Mouse (Mus musculus) limb, embryonic 12.5 days (tissue): ENCODE data around the gene Il33. TPM values are rescaled to one million over a fixed set of nuclear protein-coding genes. Genes with fewer than 3 reads are reported as not detected.
"Not testable (repeated sequence)": the region's sequence is repeated elsewhere in the genome, so short reads cannot be mapped to it uniquely, and the experiment has no call there.

Experiments used
- ATAC-seq: fragments of 200-750 bp; cut with Nextera tagmentation; 2 replicates; pipeline ENCODE4 v1.8.0; 2017; ENCODE audit warnings: low read depth, moderate TSS enrichment; ENCODE audit not compliant: insufficient number of reproducible peaks, insufficient read depth, low FRiP score, low TSS enrichment
- H3K27ac ChIP-seq: fragments of 300-500 bp; sonication (generic); 2 replicates; pipeline ENCODE4 v1.5.1; 2016; ENCODE audit warnings: mild to moderate bottlenecking, moderate library complexity
- H3K27me3 ChIP-seq: fragments of 300-500 bp; sonication (generic); 2 replicates; pipeline ENCODE4 v1.6.1; 2016; ENCODE audit warnings: mild to moderate bottlenecking, moderate library complexity
- H3K36me3 ChIP-seq: fragments of 300-500 bp; sonication (generic); 2 replicates; pipeline ENCODE4 v1.6.1; 2016; ENCODE audit warnings: mild to moderate bottlenecking, moderate library complexity
- H3K4me1 ChIP-seq: fragments of 300-500 bp; sonication (generic); replicated peaks from 2 replicates; pipeline ENCODE4 v1.6.1; 2016
- H3K4me2 ChIP-seq: fragments of 300-500 bp; sonication (generic); 2 replicates; pipeline ENCODE4 v1.6.1; 2016; ENCODE audit warnings: mild to moderate bottlenecking, moderate library complexity
- H3K4me3 ChIP-seq: fragments of 300-500 bp; sonication (generic); replicated peaks from 2 replicates; pipeline ENCODE4 v1.5.1; 2016; ENCODE audit warnings: mild to moderate bottlenecking
- H3K9ac ChIP-seq: fragments of 300-500 bp; sonication (generic); replicated peaks from 2 replicates; pipeline ENCODE4 v1.6.1; 2016; ENCODE audit warnings: mild to moderate bottlenecking, moderate library complexity
- H3K9me3 ChIP-seq: fragments of 300-500 bp; sonication (generic); 2 replicates; pipeline ENCODE4 v1.6.1; 2016; ENCODE audit warnings: mild to moderate bottlenecking, moderate library complexity
- WGBS: fragments of 180-500 bp; shearing (Covaris S2); methylation state at CpG from one replicate; pipeline ENCODE4 v1.1.7; 2016; 5-methylcytosine and 5-hydroxymethylcytosine counted together
- polyA plus RNA-seq: library from polyadenylated mRNA; unstranded; fragments of >200 nt; fragmentation: Nextera tagmentation; extraction: Ambion mirVana; gene quantifications from 2 replicates; pipeline ENCODE4 v1.2.1, GENCODE M21; 2016

The Il33 gene
- polyA plus RNA-seq, 1 experiment from 2014 or later, result 0.13 TPM

- WGBS, result 53% methylated on average over 6 of the region's 6 CpGs
- ATAC-seq, result no peak; the same call in 1 of the 2 replicates
- Histone ChIP-seq H3K9me3 (no peaks in the 10 kb centered on the region), H3K9ac (no peak overlapping the region), H3K4me3 (no peak overlapping the region), H3K27ac (no peak overlapping the region), H3K27me3 (no peaks in the 10 kb centered on the region), H3K4me2 (no peak overlapping the region), H3K36me3 (no peaks in the 10 kb centered on the region), H3K4me1 (no peaks in the 10 kb centered on the region; the same call in 1 of the 2 replicates)
These were observed 15.3 kb downstream of the Il33 start for GRCm38 (mm10) chr19:29940239-29940638.

- no peak overlapping the region for H3K27ac ChIP-seq
- 68% methylated on average over 7 of the region's 7 CpGs for WGBS
- H3K27me3 ChIP-seq, result no peaks in the 10 kb centered on the region
- H3K9me3 ChIP-seq, result no peaks in the 10 kb centered on the region
- peaks cover 6% of the 10 kb centered on the region; the same call in 1 of the 2 replicates for H3K4me1 ChIP-seq
- H3K36me3 ChIP-seq, result no peaks in the 10 kb centered on the region
- H3K4me2 ChIP-seq, result no peak overlapping the region
- ATAC-seq, result no peak
- no peak overlapping the region for H3K4me3 ChIP-seq
- H3K9ac ChIP-seq, result no peak overlapping the region
These were observed 16.3 kb downstream of the Il33 start for GRCm38 (mm10) chr19:29941208-29941607.

DNA sequence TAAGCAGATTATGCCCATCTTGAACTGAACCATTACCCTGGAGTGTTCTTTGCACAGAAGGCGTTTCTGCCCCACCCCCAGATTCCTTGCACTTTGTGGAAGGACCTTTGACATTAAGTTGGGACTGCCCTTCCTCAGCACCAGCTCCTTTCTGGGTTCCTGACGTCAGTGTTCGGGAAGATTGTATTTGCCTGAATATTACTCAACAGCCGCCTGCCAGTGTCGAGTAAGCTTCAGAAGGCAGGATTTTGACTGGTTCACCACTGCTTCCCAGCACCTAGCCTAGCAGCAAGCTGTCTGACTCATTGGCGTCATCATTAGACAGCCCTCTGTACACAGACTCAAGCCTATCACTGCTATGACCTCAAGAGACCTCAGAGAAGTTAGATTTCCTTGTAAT is 17.4 kb downstream of the Il33 start:
- H3K27ac ChIP-seq, result no peak overlapping the region
- no peaks in the 10 kb centered on the region for H3K36me3 ChIP-seq
- ATAC-seq, result no peak
- no peak overlapping the region for H3K9ac ChIP-seq
- no peak overlapping the region for H3K4me3 ChIP-seq
- H3K4me1 ChIP-seq, result peaks cover 6% of the 10 kb centered on the region; the same call in 1 of the 2 replicates
- no peak overlapping the region for H3K4me2 ChIP-seq
- no peaks in the 10 kb centered on the region for H3K27me3 ChIP-seq
- 82% methylated on average over 6 of the region's 6 CpGs for WGBS
- no peaks in the 10 kb centered on the region for H3K9me3 ChIP-seq

DNA sequence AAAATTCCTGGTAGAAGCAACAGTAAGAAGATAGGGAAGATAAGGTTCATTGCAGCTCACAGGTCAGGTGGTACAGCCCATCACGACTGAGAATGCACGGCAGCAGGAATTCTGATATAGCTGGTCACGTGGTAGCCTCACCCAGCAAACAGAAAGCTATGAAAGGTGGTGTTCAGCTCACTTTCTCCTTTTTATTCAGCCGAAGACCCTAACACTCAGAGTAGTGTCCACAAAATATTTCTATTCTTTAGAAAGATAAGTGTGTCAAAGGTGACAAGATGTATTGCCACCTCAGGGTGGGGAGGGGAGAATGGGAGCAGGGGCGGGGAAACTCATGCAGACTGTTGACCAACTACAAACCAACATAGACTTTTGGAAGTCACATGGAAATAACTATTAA is 19.5 kb downstream of the Il33 start:
- ATAC-seq, result no peak
- Histone ChIP-seq H3K4me2 (no peak overlapping the region), H3K36me3 (no peaks in the 10 kb centered on the region), H3K9me3 (no peaks in the 10 kb centered on the region), H3K9ac (no peak overlapping the region), H3K4me3 (no peak overlapping the region), H3K4me1 (peaks cover 9% of the 10 kb centered on the region; the same call in 1 of the 2 replicates), H3K27ac (no peak overlapping the region), H3K27me3 (no peaks in the 10 kb centered on the region)
- 84% methylated on average over 5 of the region's 5 CpGs for WGBS

DNA sequence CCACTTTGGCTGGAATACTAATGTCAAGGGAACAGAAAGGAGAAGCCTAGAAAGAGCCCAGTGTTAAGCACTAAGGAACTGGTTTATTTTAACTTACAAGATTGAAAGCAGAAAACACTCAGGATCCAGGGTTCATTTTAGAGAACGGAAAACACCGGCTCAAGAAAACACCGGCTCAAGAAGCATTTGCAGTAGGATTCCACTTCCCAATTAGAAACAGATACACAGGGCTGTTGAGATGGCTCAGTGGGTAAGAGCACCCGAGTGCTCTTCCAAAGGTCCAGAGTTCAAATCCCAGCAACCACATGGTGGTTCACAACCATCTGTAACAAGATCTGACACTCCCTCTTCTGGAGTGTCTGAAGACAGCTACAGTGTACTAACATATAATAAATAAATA is 20.0 kb downstream of the Il33 start:
- not testable (repeated sequence) for H3K27me3 ChIP-seq, H3K36me3 ChIP-seq, H3K9ac ChIP-seq, H3K4me1 ChIP-seq, H3K4me2 ChIP-seq, H3K4me3 ChIP-seq, H3K27ac ChIP-seq, ATAC-seq, H3K9me3 ChIP-seq
- WGBS, result 74% methylated on average over 4 of the region's 4 CpGs

- peaks cover 9% of the 10 kb centered on the region; the same call in 1 of the 2 replicates for H3K4me1 ChIP-seq
- 37% methylated on average over 11 of the region's 11 CpGs for WGBS
These were observed 20.9 kb downstream of the Il33 start for GRCm38 (mm10) chr19:29945557-29946422.

DNA sequence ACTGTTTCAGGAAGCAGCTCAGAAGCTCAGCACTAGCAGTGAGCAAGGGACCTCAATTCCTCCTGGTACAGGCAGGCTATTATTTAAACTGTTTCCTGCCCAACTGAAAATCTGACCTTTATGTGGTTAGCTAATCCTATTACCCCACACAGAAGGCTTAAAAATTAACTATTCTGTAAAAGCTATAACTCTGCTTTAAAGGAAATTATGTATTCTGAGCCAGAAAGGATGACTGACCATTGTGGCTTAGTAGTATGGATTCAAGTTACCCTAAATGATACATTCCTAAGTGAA is 21.5 kb downstream of the Il33 start:
- no peak for ATAC-seq
- Histone ChIP-seq H3K4me3 (no peak overlapping the region), H3K4me1 (peaks cover 9% of the 10 kb centered on the region; the same call in 1 of the 2 replicates), H3K27me3 (no peaks in the 10 kb centered on the region; the same call in 1 of the 2 replicates), H3K36me3 (no peaks in the 10 kb centered on the region), H3K4me2 (no peak overlapping the region), H3K27ac (no peak overlapping the region), H3K9me3 (no peaks in the 10 kb centered on the region), H3K9ac (no peak overlapping the region)

More at GRCm38 (mm10) chr19:29945557-29946422, 20.9 kb downstream of the Il33 start:
- Histone ChIP-seq H3K27me3 (no peaks in the 10 kb centered on the region; the same call in 1 of the 2 replicates), H3K27ac (no peak overlapping the region), H3K36me3 (no peaks in the 10 kb centered on the region), H3K4me2 (no peak overlapping the region), H3K4me3 (no peak overlapping the region), H3K9ac (no peak overlapping the region), H3K9me3 (no peaks in the 10 kb centered on the region)
- no peak for ATAC-seq

DNA sequence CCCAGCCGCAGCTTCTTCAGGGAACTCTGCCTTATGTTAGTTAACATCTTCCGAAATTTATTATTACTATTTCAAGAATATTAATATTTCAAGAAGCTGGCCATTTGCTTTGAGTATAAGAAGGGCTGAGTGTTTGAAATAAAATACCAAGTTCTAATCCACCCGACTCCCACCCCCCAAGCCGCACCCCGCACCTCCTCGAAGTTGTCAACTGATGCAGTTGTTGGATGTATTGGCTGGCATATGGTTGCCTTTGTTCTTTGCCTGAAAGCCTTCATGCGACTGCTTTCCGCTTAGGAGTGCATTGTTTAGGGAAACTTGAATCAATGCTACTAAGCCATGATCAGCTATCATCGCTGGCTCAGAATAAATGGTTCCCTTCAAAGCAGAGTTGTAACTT is 22.1 kb downstream of the Il33 start:
- Histone ChIP-seq H3K4me2 (no peak overlapping the region), H3K27ac (no peak overlapping the region), H3K9me3 (no peaks in the 10 kb centered on the region), H3K4me1 (peaks cover 9% of the 10 kb centered on the region; the same call in 1 of the 2 replicates), H3K27me3 (no peaks in the 10 kb centered on the region; the same call in 1 of the 2 replicates), H3K9ac (no peak overlapping the region), H3K4me3 (no peak overlapping the region), H3K36me3 (no peaks in the 10 kb centered on the region)
- 91% methylated on average over 9 of the region's 9 CpGs for WGBS
- no peak for ATAC-seq

DNA sequence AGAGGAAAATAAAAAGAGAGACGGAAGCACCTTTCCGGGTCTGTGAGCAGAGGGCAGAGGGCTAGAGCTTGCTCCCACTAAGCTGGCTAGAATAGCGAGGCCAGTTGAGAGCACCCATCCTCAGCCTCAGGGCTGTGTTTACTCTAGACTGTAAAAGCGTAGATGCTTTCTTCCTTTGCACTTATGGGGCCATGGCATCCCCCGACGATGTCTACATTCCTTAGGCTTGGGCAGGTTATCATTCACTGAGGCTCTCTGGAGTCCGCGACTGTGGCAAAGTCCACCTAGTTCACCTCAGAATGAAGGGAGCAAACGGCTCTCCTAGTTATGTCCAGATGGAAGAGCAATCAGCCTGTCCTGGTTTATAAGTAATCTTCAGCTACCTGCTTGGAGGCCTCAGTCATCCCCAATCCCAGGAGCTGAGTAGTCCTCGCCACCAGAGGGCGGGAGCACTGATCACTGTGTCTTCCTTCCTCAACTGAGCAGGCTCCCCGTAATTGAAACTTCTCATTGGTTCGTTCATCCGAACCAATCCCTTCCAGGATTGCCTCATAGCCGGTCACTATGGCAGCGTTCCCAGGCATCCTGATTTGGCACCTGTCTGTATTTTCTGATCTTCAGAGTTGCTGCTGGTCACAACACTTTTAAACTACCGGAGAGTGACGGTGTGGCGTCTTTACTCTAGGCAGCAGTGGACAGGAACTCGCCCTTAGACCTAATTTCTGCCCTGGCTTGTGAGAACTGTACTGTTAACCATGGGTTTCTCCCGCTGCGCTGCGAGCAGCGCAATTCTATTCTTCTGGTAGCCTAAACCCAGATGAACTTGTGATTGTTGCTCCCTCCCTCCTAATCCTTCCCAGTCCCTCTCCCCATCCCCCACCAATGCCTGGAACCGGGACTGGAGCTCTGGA is 23.2 kb downstream of the Il33 start:
- 23% methylated on average over 25 of the region's 25 CpGs for WGBS
- H3K4me1 ChIP-seq, result peaks cover 9% of the 10 kb centered on the region; the same call in 1 of the 2 replicates

GRCm38 (mm10) chr19:29952538-29952937 is 27.6 kb downstream of the Il33 start:
- H3K4me2 ChIP-seq, result no peak overlapping the region
- no peaks in the 10 kb centered on the region for H3K36me3 ChIP-seq
- H3K27ac ChIP-seq, result no peak overlapping the region
- no peak overlapping the region for H3K9ac ChIP-seq
- peaks cover 3% of the 10 kb centered on the region; the same call in 1 of the 2 replicates for H3K4me1 ChIP-seq
- H3K9me3 ChIP-seq, result no peaks in the 10 kb centered on the region
- no peaks in the 10 kb centered on the region; the same call in 1 of the 2 replicates for H3K27me3 ChIP-seq
- no peak for ATAC-seq
- 89% methylated on average over 5 of the region's 5 CpGs for WGBS
- no peak overlapping the region for H3K4me3 ChIP-seq

More for the DNA sequence above, 23.2 kb downstream of the Il33 start:
- Histone ChIP-seq H3K9me3 (no peaks in the 10 kb centered on the region), H3K36me3 (no peaks in the 10 kb centered on the region), H3K27me3 (no peaks in the 10 kb centered on the region; the same call in 1 of the 2 replicates), H3K27ac (no peak overlapping the region), H3K4me2 (peak overlapping the region; percentile 67), H3K9ac (no peak overlapping the region; the same call in 1 of the 2 replicates), H3K4me3 (peak overlapping the region; percentile 37)
- peak; percentile 52; the same call in 1 of the 2 replicates for ATAC-seq

DNA sequence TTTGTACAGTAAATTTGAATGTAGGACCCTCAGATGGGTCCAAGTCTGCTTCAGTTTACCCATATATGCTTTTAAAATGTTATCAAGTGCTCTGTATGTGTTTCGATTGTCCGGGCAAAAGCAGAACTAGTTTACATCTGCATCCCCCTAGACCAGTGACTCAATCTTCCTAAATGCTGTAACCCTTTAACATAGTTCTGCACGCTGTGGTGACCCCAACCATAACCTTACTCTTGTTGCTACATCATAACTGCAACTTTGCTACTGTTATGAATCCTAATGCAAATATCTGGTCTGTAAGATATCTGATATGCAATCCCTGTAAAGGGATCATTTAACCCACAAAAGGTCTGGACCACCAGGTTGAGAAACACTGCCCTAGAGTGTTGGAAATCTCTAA is 28.9 kb downstream of the Il33 start:
- no peak overlapping the region for H3K9ac ChIP-seq
- 88% methylated on average over 3 of the region's 3 CpGs for WGBS

More for the DNA sequence above, 28.9 kb downstream of the Il33 start:
- Histone ChIP-seq H3K27me3 (no peaks in the 10 kb centered on the region; the same call in 1 of the 2 replicates), H3K27ac (no peak overlapping the region), H3K4me1 (peaks cover under 1% of the 10 kb centered on the region; the same call in 1 of the 2 replicates), H3K9me3 (no peaks in the 10 kb centered on the region), H3K4me2 (no peak overlapping the region), H3K36me3 (no peaks in the 10 kb centered on the region), H3K4me3 (no peak overlapping the region)
- ATAC-seq, result no peak
